Mouse (Mus musculus) heart, embryonic 10.5 days (tissue): ENCODE measurements around the gene Sult6b2. TPM values are rescaled to one million over a fixed set of nuclear protein-coding genes. Genes with fewer than 3 reads are reported as not detected.

Source experiments
- DNase-seq: peaks from one replicate; pipeline ENCODE4 v3.0.0-alpha.2; 2017; ENCODE audit warnings: low spot score
- H3K27ac ChIP-seq: fragments of 300-500 bp; sonication (generic); 2 replicates; pipeline ENCODE4 v1.5.1; 2016; ENCODE audit warnings: mild to moderate bottlenecking
- H3K27me3 ChIP-seq: fragments of 300-500 bp; sonication (generic); 2 replicates; pipeline ENCODE4 v1.6.1; 2016; ENCODE audit warnings: mild to moderate bottlenecking; ENCODE audit not compliant: poor library complexity, insufficient read depth, severe bottlenecking
- H3K36me3 ChIP-seq: fragments of 300-500 bp; sonication (generic); 2 replicates; pipeline ENCODE4 v1.6.1; 2016; ENCODE audit warnings: mild to moderate bottlenecking, moderate library complexity
- H3K4me1 ChIP-seq: fragments of 300-500 bp; sonication (generic); 2 replicates; pipeline ENCODE4 v1.6.1; 2016; ENCODE audit warnings: mild to moderate bottlenecking
- H3K4me3 ChIP-seq: fragments of 300-500 bp; sonication (generic); 2 replicates; pipeline ENCODE4 v1.5.1; 2016; ENCODE audit warnings: mild to moderate bottlenecking, moderate library complexity
- H3K9me3 ChIP-seq: fragments of 300-500 bp; sonication (generic); 2 replicates; pipeline ENCODE4 v1.6.1; 2016; ENCODE audit warnings: mild to moderate bottlenecking, moderate library complexity
- WGBS: fragments of 180-500 bp; shearing (Covaris S2); methylation state at CpG from one replicate; pipeline ENCODE4 v1.1.7; 2016; 5-methylcytosine and 5-hydroxymethylcytosine counted together
- polyA plus RNA-seq: library from polyadenylated mRNA; unstranded; fragments of >200 nt; fragmentation: Nextera tagmentation; extraction: Ambion mirVana; gene quantifications from 2 replicates; pipeline ENCODE4 v1.2.1, GENCODE M21; 2016

Sult6b2 gene
- polyA plus RNA-seq, 1 experiment from 2014 or later, result not detected

- H3K36me3 ChIP-seq, result peaks cover 19% of the 10 kb centered on the region
- no peaks in the 10 kb centered on the region for H3K9me3 ChIP-seq
- no peak overlapping the region for H3K27ac ChIP-seq
- peaks cover 28% of the 10 kb centered on the region for H3K4me1 ChIP-seq
- DNase-seq, result peak; percentile 64
- peaks cover 4% of the 10 kb centered on the region; the same call in 1 of the 2 replicates for H3K27me3 ChIP-seq
- WGBS, result 91% methylated on average over 6 of the region's 6 CpGs
- H3K4me3 ChIP-seq, result no peak overlapping the region
These were observed 45.7 kb downstream of the Sult6b2 start for GRCm38 (mm10) chr6:142758562-142758961.

DNA sequence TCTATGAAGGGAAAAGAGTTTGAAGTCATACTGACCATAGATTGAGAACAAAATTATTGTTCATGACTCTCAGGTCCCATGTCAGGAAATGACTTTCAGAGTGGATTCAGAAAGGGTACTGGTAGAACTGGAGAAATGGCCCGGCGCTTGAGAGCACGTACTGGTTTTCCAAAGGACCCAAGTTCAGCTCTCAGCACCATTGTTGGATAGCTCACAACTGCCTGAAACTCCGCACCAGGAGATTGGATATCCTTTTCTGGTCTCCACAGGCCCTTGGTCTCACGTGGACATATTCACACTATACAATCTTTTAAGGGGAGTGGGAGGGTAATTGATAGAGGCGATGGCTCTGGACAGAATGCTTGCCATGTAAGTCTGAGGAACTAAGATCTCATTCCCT lies 46.3 kb downstream of the Sult6b2 start:
- Histone ChIP-seq H3K27me3 (peaks cover 6% of the 10 kb centered on the region; the same call in 1 of the 2 replicates), H3K36me3 (peaks cover 19% of the 10 kb centered on the region), H3K4me1 (peaks cover 28% of the 10 kb centered on the region), H3K4me3 (peak overlapping the region; percentile 93), H3K27ac (peak overlapping the region; percentile 72; the same call in 1 of the 2 replicates), H3K9me3 (no peaks in the 10 kb centered on the region)
- 84% methylated on average over 6 of the region's 6 CpGs for WGBS
- DNase-seq, result peak; percentile 72

DNA sequence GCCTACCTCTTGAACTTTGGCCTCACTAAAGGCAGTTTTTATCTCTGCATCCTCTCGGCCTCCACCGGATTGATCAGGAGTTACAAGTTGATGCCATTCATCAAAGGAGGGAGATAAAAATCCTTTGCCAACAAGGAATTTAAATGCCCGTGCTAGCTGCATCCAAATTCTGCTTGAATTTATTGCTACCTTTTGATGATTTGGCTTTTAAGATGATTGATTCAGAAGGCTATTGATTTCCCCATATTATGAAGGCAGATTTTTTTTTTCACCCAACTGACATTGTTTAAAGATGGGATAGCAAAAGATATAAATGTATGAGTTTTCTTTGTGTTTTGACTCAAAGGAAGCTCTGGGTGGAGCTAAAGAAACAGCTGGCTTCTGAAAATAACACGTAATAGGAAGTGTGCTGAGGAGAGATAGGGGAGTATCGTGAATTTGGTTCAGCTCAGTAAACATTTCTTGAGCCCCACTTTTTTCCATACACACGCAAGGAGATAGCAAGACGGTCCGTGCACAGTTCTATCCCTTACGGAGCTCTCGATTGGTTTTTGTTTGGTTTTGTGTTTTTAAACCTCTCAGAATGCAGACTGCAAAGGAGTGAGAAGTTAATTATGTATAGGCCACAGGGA lies 46.9 kb downstream of the Sult6b2 start:
- peak overlapping the region; percentile 96 for H3K27ac ChIP-seq
- peak overlapping the region; percentile 93 for H3K4me3 ChIP-seq
- peak; percentile 74 for DNase-seq
- H3K4me1 ChIP-seq, result peaks cover 28% of the 10 kb centered on the region
- H3K9me3 ChIP-seq, result no peaks in the 10 kb centered on the region
- H3K27me3 ChIP-seq, result peaks cover 6% of the 10 kb centered on the region; the same call in 1 of the 2 replicates
- WGBS, result 35% methylated on average over 10 of the region's 10 CpGs
- H3K36me3 ChIP-seq, result peaks cover 19% of the 10 kb centered on the region

DNA sequence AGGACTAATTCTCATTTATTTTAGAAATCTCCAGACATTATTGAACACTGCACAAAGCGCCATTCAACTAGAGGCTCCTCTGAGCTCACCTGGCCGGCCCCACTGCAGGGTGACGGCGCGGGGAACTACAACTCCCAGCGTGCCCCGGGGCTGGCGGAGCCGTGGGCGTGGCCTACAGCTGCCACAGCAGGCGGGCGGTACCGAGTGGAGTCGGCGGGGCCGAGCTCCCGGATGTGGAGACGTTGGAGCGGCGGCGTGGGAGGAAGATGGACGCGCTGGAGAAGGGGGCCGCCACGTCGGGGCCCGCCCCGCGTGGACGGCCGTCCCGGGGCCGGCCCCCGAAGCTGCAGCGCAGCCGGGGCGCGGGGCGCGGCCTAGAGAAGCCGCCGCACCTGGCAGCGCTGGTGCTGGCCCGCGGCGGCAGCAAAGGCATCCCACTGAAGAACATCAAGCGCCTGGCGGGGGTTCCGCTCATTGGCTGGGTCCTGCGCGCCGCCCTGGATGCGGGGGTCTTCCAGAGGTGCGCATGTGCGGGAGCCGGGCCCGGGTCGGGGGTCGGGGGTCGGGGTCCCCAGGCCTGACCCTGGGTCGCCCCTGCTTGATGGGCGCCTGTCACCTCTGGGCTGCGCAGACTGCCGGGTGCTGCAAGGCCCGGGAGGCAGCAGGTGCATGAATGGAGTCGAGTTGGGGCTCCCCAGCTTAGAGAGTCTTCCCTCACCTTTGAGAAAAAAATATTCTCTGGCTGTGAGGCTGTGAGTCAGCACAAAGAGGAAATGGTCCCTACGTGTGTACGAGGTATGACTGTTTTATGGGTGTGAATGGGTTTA lies 47.6 kb downstream of the Sult6b2 start, which contains the start of gene Cmas:
Gene Cmas (plus strand): TSS at position 180 of the 827 bp plus-strand sequence.
- peak within 1 kb of the TSS; percentile 93 for H3K4me3 ChIP-seq
- H3K36me3 ChIP-seq, result peaks cover 19% of the 10 kb centered on the region
- H3K27ac ChIP-seq, result peak within 1 kb of the TSS; percentile 96
- peak; percentile 94 for DNase-seq
- peaks cover 28% of the 10 kb centered on the region for H3K4me1 ChIP-seq
- H3K27me3 ChIP-seq, result peaks cover 6% of the 10 kb centered on the region; the same call in 1 of the 2 replicates
- H3K9me3 ChIP-seq, result no peaks in the 10 kb centered on the region
- WGBS, result 1% methylated on average over 68 of the region's 68 CpGs

DNA sequence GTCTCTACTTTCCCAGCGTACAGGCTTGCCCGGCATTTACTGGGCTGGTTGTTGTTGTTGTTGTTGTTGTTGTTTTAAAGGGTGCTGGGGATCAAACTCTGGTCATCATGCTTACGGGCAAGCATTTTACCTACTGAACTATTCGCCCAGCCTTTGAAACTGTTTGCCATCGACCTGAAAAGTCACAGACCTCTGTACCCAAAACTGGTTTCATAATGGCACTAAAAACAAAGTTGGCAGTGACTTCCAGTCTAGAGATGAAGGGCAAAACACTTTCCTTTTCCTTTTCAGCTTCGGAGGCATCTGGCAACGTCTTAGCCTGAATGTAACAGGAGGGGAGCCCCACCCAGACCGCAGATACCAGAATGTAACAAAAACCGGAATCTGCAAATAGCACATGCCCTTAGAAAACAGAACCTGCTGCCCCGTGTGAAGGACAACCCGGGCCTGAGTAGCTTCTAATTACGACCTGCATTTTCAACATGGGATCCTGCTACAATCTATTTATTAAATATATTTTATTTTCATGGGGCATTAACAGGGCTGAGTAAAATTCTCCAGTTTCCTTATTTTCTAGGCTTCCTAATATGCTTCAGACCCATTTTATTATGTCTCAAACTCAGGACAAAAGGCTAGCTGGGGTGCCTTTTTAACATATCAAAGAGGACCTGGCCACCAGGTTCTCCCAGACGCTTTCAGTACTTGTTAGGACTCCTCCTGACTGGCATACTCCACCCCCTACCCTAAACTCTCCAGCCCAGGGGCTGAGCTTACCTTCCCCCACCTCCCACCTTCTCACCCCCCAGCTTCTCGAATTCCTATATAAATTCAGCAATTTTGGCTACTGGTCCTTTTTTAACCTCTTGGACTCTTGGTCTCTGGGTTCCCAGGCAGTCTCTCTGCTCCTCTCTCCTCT lies 51.7 kb downstream of the Sult6b2 start:
- peaks cover 25% of the 10 kb centered on the region for H3K4me1 ChIP-seq
- DNase-seq, result peak; percentile 58
- peaks cover 6% of the 10 kb centered on the region; the same call in 1 of the 2 replicates for H3K27me3 ChIP-seq
- no peaks in the 10 kb centered on the region for H3K36me3 ChIP-seq
- WGBS, result 38% methylated on average over 14 of the region's 14 CpGs
- no peaks in the 10 kb centered on the region for H3K9me3 ChIP-seq
- no peak overlapping the region for H3K4me3 ChIP-seq
- H3K27ac ChIP-seq, result no peak overlapping the region

DNA sequence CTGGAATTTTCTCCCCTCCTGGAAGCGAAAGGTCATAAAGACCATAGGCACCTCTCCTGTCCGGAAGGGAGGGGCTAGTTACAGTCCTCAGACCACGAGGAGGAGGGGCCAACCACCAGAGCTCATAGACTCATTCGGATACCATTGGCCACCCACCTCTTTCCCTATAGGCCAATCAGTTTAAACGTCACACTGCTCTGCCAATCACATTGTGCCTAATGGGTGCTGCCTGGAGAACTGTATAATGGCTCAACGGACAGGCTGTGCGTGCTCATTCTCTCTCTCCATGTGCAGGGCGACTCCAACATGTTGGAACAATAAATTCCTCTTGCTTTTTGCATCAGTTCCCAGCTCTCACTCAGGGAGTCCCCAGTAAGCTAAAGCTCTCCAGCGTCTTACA lies 52.9 kb downstream of the Sult6b2 start:
- DNase-seq, result no peak
- H3K4me3 ChIP-seq, result no peak overlapping the region
- no peaks in the 10 kb centered on the region for H3K9me3 ChIP-seq
- H3K27ac ChIP-seq, result no peak overlapping the region
- WGBS, result 41% methylated on average over 9 of the region's 9 CpGs
- H3K4me1 ChIP-seq, result peaks cover 14% of the 10 kb centered on the region
- H3K36me3 ChIP-seq, result no peaks in the 10 kb centered on the region
- H3K27me3 ChIP-seq, result peaks cover 6% of the 10 kb centered on the region; the same call in 1 of the 2 replicates

DNA sequence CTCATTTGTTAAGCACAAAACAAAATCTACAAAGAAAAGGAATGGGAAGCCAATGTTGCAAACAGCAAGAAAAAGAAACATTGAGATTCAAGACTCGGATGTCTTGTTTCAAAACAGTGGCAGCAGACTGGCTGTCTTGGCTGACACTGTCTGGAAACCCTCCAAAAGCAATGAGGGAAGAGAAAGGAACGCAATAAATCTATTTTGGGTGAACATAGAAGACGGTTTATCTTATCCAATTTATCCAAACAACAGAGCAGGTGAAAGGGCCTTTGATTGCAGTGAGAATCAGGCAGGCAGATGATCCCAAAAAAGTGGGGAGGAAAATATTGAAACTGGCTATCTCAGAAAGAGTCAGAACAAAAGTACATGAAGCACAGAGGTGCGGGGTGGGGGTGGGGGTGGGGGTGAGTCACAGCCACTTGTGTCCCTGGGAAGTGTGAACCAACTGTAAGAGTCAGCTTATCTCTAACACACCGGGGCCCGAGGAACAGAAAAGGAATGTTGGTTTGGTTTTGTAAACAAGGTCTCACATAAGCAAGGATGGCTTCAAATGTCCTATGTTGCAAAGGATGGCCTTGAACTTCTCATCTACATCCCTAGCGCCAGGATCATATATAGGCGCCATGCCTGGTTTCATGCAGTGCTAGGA lies 56.1 kb downstream of the Sult6b2 start:
- no peaks in the 10 kb centered on the region for H3K36me3 ChIP-seq
- no peaks in the 10 kb centered on the region for H3K9me3 ChIP-seq
- H3K27me3 ChIP-seq, result no peaks in the 10 kb centered on the region
- no peak for DNase-seq
- 40% methylated on average over 8 of the region's 8 CpGs for WGBS
- H3K27ac ChIP-seq, result 0 out of 2 replicates have a peak overlapping the region, but pooled peaks have one; percentile 3
- no peak overlapping the region for H3K4me3 ChIP-seq
- peaks cover 11% of the 10 kb centered on the region; the same call in 1 of the 2 replicates for H3K4me1 ChIP-seq

GRCm38 (mm10) chr6:142747165-142747564 lies 57.1 kb downstream of the Sult6b2 start:
- Histone ChIP-seq H3K27ac (no peak overlapping the region), H3K27me3 (no peaks in the 10 kb centered on the region), H3K4me3 (no peak overlapping the region), H3K9me3 (no peaks in the 10 kb centered on the region), H3K4me1 (peaks cover 11% of the 10 kb centered on the region; the same call in 1 of the 2 replicates), H3K36me3 (no peaks in the 10 kb centered on the region)
- DNase-seq, result no peak
- WGBS, result 75% methylated on average over 2 of the region's 2 CpGs

DNA sequence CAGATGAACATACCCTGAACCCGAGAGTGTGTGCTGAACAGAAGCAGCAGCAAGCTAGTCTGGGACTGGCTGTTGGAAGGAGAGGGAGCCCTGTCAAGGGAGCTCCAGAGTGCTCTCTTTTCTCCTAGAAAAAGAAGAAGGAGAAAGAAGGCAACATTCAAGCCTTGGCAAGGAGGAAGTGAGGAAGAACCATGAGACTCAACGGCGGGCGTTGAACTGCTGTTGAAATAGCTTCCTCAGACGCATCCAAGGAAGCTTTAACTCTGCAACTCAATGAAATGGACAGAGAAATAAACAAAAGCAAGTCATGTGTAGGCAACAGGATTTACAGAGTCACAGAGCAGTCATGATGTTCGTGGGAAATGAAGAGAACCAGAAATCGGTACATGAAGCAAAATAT lies 57.5 kb downstream of the Sult6b2 start:
- DNase-seq, result no peak
- Histone ChIP-seq H3K4me3 (no peak overlapping the region), H3K36me3 (no peaks in the 10 kb centered on the region), H3K27me3 (no peaks in the 10 kb centered on the region), H3K27ac (peak overlapping the region; percentile 64), H3K4me1 (peaks cover 13% of the 10 kb centered on the region; the same call in 1 of the 2 replicates), H3K9me3 (no peaks in the 10 kb centered on the region)
- WGBS, result 66% methylated on average over 7 of the region's 7 CpGs

GRCm38 (mm10) chr6:142745484-142745883 lies 58.8 kb downstream of the Sult6b2 start:
- WGBS, result 96% methylated on average over 5 of the region's 5 CpGs
- Histone ChIP-seq H3K27me3 (no peaks in the 10 kb centered on the region), H3K4me1 (peaks cover 17% of the 10 kb centered on the region; the same call in 1 of the 2 replicates), H3K36me3 (no peaks in the 10 kb centered on the region), H3K27ac (no peak overlapping the region), H3K4me3 (no peak overlapping the region), H3K9me3 (no peaks in the 10 kb centered on the region)
- DNase-seq, result no peak

DNA sequence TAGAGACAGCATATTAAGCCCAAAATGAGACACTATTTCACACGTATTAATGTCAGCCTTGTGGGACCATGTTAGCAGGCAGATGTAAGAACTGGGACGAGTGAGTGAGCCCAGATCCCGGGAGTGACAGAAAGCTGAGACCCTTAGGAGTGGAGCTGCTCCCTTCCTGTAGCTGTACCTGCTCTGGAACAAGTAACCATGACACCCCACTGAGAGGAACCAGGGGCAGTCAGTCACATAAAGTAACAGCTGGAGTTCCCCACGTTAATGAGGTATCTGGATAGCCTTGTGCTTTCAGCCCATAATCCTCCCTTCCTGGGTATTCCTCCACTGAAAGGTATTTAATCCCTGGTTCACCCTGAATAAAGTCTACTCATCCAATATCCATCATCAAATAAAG lies 61.1 kb downstream of the Sult6b2 start:
- Histone ChIP-seq H3K4me1 (peaks cover 13% of the 10 kb centered on the region; the same call in 1 of the 2 replicates), H3K36me3 (no peaks in the 10 kb centered on the region), H3K27ac (no peak overlapping the region), H3K27me3 (no peaks in the 10 kb centered on the region), H3K9me3 (no peaks in the 10 kb centered on the region), H3K4me3 (no peak overlapping the region)
- no peak for DNase-seq
- 61% methylated on average over 4 of the region's 4 CpGs for WGBS

GRCm38 (mm10) chr6:142741763-142742162 lies 62.5 kb downstream of the Sult6b2 start:
- 82% methylated on average over 6 of the region's 6 CpGs for WGBS
- H3K4me3 ChIP-seq, result no peak overlapping the region
- H3K27me3 ChIP-seq, result no peaks in the 10 kb centered on the region
- peaks cover 16% of the 10 kb centered on the region for H3K4me1 ChIP-seq
- no peaks in the 10 kb centered on the region for H3K9me3 ChIP-seq
- no peak for DNase-seq
- no peak overlapping the region for H3K27ac ChIP-seq
- no peaks in the 10 kb centered on the region for H3K36me3 ChIP-seq
